Mouse (Mus musculus) G1E (cell line): Measurements from ENCODE around the gene Cdc42se2.

Experiments used
- CTCF ChIP-seq: IDR thresholded peaks from 2 replicates; pipeline ENCODE4 v1.5.1; 2012; ENCODE audit warnings: low read depth, low read length, inconsistent platforms, mixed read lengths
- GATA2 ChIP-seq: IDR thresholded peaks from 2 replicates; pipeline ENCODE4 v1.6.1; 2012; ENCODE audit warnings: low read depth, low read length, inconsistent platforms, borderline replicate concordance
- POLR2AphosphoS5 ChIP-seq: IDR thresholded peaks from 2 replicates; pipeline ENCODE4 v1.6.1; 2012; ENCODE audit warnings: low read depth, low read length, inconsistent platforms; ENCODE audit not compliant: insufficient replicate concordance
- TAL1 ChIP-seq: conservative IDR thresholded peaks from 2 replicates; pipeline ENCODE4 v1.6.1; 2012; ENCODE audit warnings: low read depth, low read length, inconsistent platforms, mixed read lengths

DNA sequence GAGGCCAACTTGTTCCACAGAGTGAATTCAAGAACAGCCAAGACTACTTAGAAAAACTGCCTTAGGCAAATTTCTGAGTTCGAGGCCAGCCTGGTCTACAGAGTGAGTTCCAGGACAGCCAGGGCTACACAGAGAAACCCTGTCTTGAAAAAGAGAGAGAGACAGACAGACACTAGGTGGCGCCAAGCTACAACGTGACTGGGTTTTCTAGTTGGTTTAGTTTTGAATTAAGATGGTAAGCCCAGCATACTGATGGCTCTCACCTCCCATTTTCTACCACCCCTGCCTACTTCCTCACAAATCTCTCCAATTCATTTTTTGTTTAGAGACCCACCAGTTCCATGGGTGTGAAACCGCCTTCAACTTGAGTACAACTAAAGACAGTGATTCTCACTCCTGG is 84.2 kb downstream of the Cdc42se2 start:
- peak; percentile 39; the same call in 1 of the 2 replicates for TF ChIP-seq CTCF
- no peak for TF ChIP-seq TAL1
- TF ChIP-seq GATA2: no peak
- TF ChIP-seq POLR2AphosphoS5: no peak
